1 mouse cellular context compared by ENCODE assay signal in genomic region chr16:31274084-31274483, GRCm38 (mm10).
TF ChIP-seq lines count a peak whose summit lies in the region.

No protein-coding gene starts in this region.

TF ChIP-seq in CH12.LX, 34 proteins besides CTCF, POLR2A, EP300 and RAD21 (continued from another document):
- no peak for TF ChIP-seq ZKSCAN1 (IDR thresholded peaks at IDR 0.05; ENCODE audit: borderline replicate concordance, low read depth, low read length)
TF ChIP-seq in CH12.LX: peak in this region for 6.
